Mouse (Mus musculus): Measurements from ENCODE around the gene Slc24a3. TPM values are rescaled to one million over a fixed set of nuclear protein-coding genes. Genes with fewer than 3 reads are reported as not detected.

The Slc24a3 gene
- total and polyA plus RNA-seq, 3 experiments, result not detected

DNA sequence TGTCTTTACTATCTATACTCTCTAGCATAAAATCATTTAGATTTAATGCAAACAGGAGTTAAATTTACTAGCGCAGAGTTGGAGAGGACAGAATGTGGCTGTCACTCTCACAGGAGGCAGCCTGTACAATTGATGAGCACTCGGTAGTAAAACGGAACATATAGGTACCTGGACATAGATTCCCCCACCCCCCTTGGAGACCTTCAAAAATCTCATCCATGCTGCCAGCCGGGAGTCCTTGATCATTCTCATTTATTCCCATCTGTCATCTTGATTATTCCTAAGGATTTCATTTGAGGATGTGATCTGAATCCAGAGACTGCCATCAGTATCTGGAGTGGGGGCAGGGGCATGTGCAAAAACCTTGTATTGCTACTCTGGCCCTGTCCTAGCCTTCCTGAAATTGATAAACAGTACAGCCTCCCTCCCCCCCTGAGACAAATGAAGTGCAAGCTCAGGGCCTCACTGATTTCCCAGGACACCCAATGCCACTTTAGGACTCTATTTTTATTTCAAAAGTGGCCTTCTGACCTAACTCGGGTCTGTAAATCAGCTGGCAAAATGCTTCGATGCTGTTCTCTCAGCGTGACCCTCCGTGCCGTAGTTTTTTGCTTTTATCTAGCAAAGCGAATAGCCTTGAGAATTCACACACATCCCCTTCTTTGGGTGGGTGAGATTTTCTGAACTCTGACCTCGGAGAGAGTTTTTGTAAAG lies 237.4 kb downstream of the Slc24a3 start:
- DNase-seq (ENCODE audit: low read depth, low spot score), result no peak
- TF ChIP-seq BHLHE40 (IDR thresholded peaks at IDR 0.05; ENCODE audit: borderline replicate concordance, low read depth, low read length), result no peak
- TF ChIP-seq HCFC1 (IDR thresholded peaks at IDR 0.05; ENCODE audit: low read depth, low read length), result no peak
- TF ChIP-seq ZNF384 (IDR thresholded peaks at IDR 0.05; ENCODE audit: low read depth, low read length), result no peak
- TF ChIP-seq ZMIZ1 (IDR thresholded peaks at IDR 0.05; ENCODE audit: low read depth, low read length), result no peak
- no peak for TF ChIP-seq TAL1 (IDR thresholded peaks at IDR 0.05; ENCODE audit: low read length)
- TF ChIP-seq POLR2AphosphoS5 (IDR thresholded peaks at IDR 0.05; ENCODE audit: borderline replicate concordance, low read depth, low read length), result no peak
- Histone ChIP-seq H3K27me3 (ENCODE audit: control insufficient read depth in 1 of 2, insufficient read depth in 2 of 2, low read length in 2 of 2) (no peaks in the 10 kb centered on the region), H3K9me3 (replicated peaks; ENCODE audit: insufficient read depth, low read length) (no peaks in the 10 kb centered on the region), H3K36me3 (ENCODE audit: control insufficient read depth in 1 of 2, insufficient read depth in 2 of 2, low read length in 2 of 2) (no peaks in the 10 kb centered on the region), H3K4me3 (ENCODE audit: control insufficient read depth in 1 of 2, insufficient read depth in 1 of 2, low read depth in 2 of 2, low read length in 2 of 2) (no peak overlapping the region), H3K27ac (ENCODE audit: control insufficient read depth, low read depth, low read length) (no peak overlapping the region), H3K4me1 (ENCODE audit: control insufficient read depth in 1 of 2, insufficient read depth in 2 of 2, low read length in 2 of 2) (no peaks in the 10 kb centered on the region), H3K79me2 (ENCODE audit: control insufficient read depth, insufficient read depth, low read length, poor library complexity) (no peaks in the 10 kb centered on the region), H3K9ac (ENCODE audit: control insufficient read depth, low read depth, low read length, poor library complexity, severe bottlenecking) (no peak overlapping the region)

DNA sequence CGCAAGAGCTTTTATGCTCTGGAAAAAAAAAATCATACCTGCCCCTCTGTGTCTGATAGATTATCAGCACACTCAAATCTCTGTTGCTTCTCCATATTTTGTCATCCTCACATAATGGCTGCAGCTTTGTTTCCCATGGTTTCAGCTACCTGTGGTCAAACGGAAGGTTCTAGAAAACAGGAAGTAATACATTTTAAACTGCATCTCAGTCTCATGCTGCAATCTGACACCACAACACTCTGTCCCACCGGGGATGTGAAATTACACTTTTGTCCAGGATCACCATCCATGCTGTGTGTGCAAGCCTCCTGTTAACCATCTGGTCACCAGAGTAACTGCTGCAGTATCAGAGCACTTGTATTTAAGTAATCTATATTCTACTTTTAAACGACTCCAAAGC lies 238.2 kb downstream of the Slc24a3 start:
- Histone ChIP-seq H3K79me2 (ENCODE audit: control insufficient read depth, insufficient read depth, low read length, poor library complexity) (no peaks in the 10 kb centered on the region), H3K9ac (ENCODE audit: control insufficient read depth, low read depth, low read length, poor library complexity, severe bottlenecking) (no peak overlapping the region), H3K4me3 (ENCODE audit: control insufficient read depth in 1 of 2, insufficient read depth in 1 of 2, low read depth in 2 of 2, low read length in 2 of 2) (no peak overlapping the region), H3K27ac (ENCODE audit: control insufficient read depth, low read depth, low read length) (no peak overlapping the region), H3K36me3 (ENCODE audit: control insufficient read depth in 1 of 2, insufficient read depth in 2 of 2, low read length in 2 of 2) (no peaks in the 10 kb centered on the region), H3K27me3 (ENCODE audit: control insufficient read depth in 1 of 2, insufficient read depth in 2 of 2, low read length in 2 of 2) (no peaks in the 10 kb centered on the region), H3K4me1 (ENCODE audit: control insufficient read depth in 1 of 2, insufficient read depth in 2 of 2, low read length in 2 of 2) (no peaks in the 10 kb centered on the region), H3K9me3 (replicated peaks; ENCODE audit: insufficient read depth, low read length) (no peaks in the 10 kb centered on the region)
- TF ChIP-seq MAX (IDR thresholded peaks at IDR 0.05; ENCODE audit: low read length) (no peak), ZKSCAN1 (IDR thresholded peaks at IDR 0.05; ENCODE audit: low read depth, low read length) (no peak), CHD1 (IDR thresholded peaks at IDR 0.05; ENCODE audit: low read depth, low read length) (no peak), MYB (IDR thresholded peaks at IDR 0.05; ENCODE audit: low read depth, low read length) (no peak), CHD2 (IDR thresholded peaks at IDR 0.05; ENCODE audit: low read length) (no peak), RCOR1 (IDR thresholded peaks at IDR 0.05; ENCODE audit: low read depth, low read length) (no peak), MYC (IDR thresholded peaks at IDR 0.05; ENCODE audit: low read depth, low read length) (no peak), TBP (IDR thresholded peaks at IDR 0.05; ENCODE audit: low read depth, low read length) (no peak), MEF2A (IDR thresholded peaks at IDR 0.05; ENCODE audit: extremely low read depth, insufficient replicate concordance, low read depth, low read length, poor library complexity, severe bottlenecking) (no peak), SMC3 (IDR thresholded peaks at IDR 0.05; ENCODE audit: low read depth, low read length) (no peak), POLR2AphosphoS2 (IDR thresholded peaks at IDR 0.05; ENCODE audit: low read length) (no peak), MAZ (IDR thresholded peaks at IDR 0.05; ENCODE audit: low read depth, low read length) (no peak), KAT2A (conservative IDR thresholded peaks at IDR 0.05; ENCODE audit: low read depth, low read length) (no peak), NRF1 (IDR thresholded peaks at IDR 0.05; ENCODE audit: insufficient read depth, low read depth, low read length, poor library complexity, severe bottlenecking) (no peak), ZMIZ1 (IDR thresholded peaks at IDR 0.05; ENCODE audit: low read depth, low read length) (no peak), E2F4 (IDR thresholded peaks at IDR 0.05; ENCODE audit: borderline replicate concordance, low read depth, low read length) (no peak), POLR2AphosphoS5 (IDR thresholded peaks at IDR 0.05; ENCODE audit: borderline replicate concordance, low read depth, low read length) (no peak), MAFK (IDR thresholded peaks at IDR 0.05; ENCODE audit: borderline replicate concordance, low read depth, low read length) (no peak), RAD21 (IDR thresholded peaks at IDR 0.05; ENCODE audit: low read depth, low read length) (no peak)
- DNase-seq (ENCODE audit: low read depth, low spot score), result no peak
